Mouse (Mus musculus) E14TG2a.4 (cell line): Measurements from ENCODE around the gene Fads1.

Experiments
- CTCF ChIP-seq: conservative IDR thresholded peaks from 2 replicates; pipeline ENCODE4 v1.5.1; 2014; ENCODE audit warnings: low read length
- POU5F1 ChIP-seq: IDR thresholded peaks from 2 replicates; pipeline ENCODE4 v1.6.1; 2014; ENCODE audit warnings: low read length, borderline replicate concordance

DNA sequence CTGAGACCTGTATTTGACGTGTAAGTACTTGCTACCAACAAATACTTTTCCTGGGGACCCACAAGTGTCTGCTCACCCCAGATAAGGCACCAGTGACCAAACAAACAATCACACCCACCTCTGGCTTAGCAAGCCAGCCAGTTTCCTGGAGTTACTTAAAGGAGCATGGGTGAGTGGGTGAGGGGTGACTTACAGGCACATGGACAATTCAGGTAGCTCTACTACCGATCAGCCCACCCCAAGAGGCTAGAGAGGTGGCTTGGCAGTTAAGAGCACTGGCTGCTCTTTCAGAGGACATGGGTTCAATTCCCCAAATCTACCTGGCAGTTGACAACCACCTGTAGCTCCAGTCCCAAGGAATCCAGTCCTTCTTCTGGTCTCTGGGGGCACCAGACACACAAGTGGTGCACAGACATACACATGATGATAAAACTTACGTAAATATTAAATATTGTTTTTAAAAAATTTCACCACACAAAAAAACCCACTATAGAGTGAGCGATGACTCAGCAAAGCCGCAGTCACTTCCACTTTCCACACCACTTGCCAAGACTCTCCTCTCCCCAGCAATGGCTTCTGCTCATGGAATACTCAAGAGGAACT, 9.5 kb upstream of the Fads1 start:
- TF ChIP-seq CTCF, result no peak
- no peak for TF ChIP-seq POU5F1
